Mouse (Mus musculus): ENCODE results near the gene Ear1. TPM values are rescaled to one million over a fixed set of nuclear protein-coding genes. Genes with fewer than 3 reads are reported as not detected.
"Not testable (repeated sequence)": the region's sequence is repeated elsewhere in the genome, so short reads cannot be mapped to it uniquely, and the experiment has no call there.

The Ear1 gene
- polyA plus RNA-seq, 1 experiment from 2014 or later, result 0.41 TPM

GRCm38 (mm10) chr14:43821869-43822268 is 53.4 kb downstream of the Ear1 start:
- ATAC-seq (ENCODE audit: low FRiP score, low TSS enrichment); H3K27ac ChIP-seq (replicated peaks); H3K27me3 ChIP-seq (ENCODE audit: control insufficient read depth, insufficient read depth, low read length); DNase-seq (ENCODE audit: low spot score); H3K4me3 ChIP-seq (ENCODE audit: low read depth, low read length); H3K36me3 ChIP-seq (ENCODE audit: control insufficient read depth, insufficient read depth, low read length); H3K9ac ChIP-seq (ENCODE audit: low read length); H3K4me1 ChIP-seq (replicated peaks; ENCODE audit: control insufficient read depth, insufficient read depth); H3K9me3 ChIP-seq (ENCODE audit: control insufficient read depth, low read length); H3K4me2 ChIP-seq (replicated peaks; ENCODE audit: low read depth): not testable (repeated sequence)
- 56% methylated on average over 1 of the region's 2 CpGs for WGBS

- H3K27me3 ChIP-seq (ENCODE audit: control insufficient read depth, insufficient read depth, low read length); H3K4me2 ChIP-seq (replicated peaks; ENCODE audit: low read depth); H3K9me3 ChIP-seq (ENCODE audit: control insufficient read depth, low read length); H3K9ac ChIP-seq (ENCODE audit: low read length); H3K36me3 ChIP-seq (ENCODE audit: control insufficient read depth, insufficient read depth, low read length); ATAC-seq (ENCODE audit: low FRiP score, low TSS enrichment); H3K27ac ChIP-seq (replicated peaks); H3K4me1 ChIP-seq (replicated peaks; ENCODE audit: control insufficient read depth, insufficient read depth); H3K4me3 ChIP-seq (ENCODE audit: low read depth, low read length): not testable (repeated sequence)
- peak; percentile 23 for DNase-seq (ENCODE audit: low spot score)
- 55% methylated on average over 6 of the region's 9 CpGs for WGBS
- TF ChIP-seq CTCF (IDR thresholded peaks at IDR 0.05; ENCODE audit: low read depth), result peak; percentile 64
Measured at GRCm38 (mm10) chr14:43812458-43812857, 62.9 kb downstream of the Ear1 start.

GRCm38 (mm10) chr14:43808142-43808541 is 67.2 kb downstream of the Ear1 start:
- not testable (repeated sequence) for H3K27me3 ChIP-seq (ENCODE audit: control insufficient read depth, insufficient read depth, low read length); H3K4me2 ChIP-seq (replicated peaks; ENCODE audit: low read depth); H3K36me3 ChIP-seq (ENCODE audit: control insufficient read depth, insufficient read depth, low read length); H3K9me3 ChIP-seq (ENCODE audit: control insufficient read depth, low read length); ATAC-seq (ENCODE audit: low FRiP score, low TSS enrichment); H3K27ac ChIP-seq (replicated peaks); H3K4me3 ChIP-seq (ENCODE audit: low read depth, low read length); H3K9ac ChIP-seq (ENCODE audit: low read length); H3K4me1 ChIP-seq (replicated peaks; ENCODE audit: control insufficient read depth, insufficient read depth); DNase-seq (ENCODE audit: low spot score)
- 69% methylated on average over 3 of the region's 4 CpGs for WGBS

- H3K9me3 ChIP-seq (ENCODE audit: control insufficient read depth, low read length); H3K4me3 ChIP-seq (ENCODE audit: low read depth, low read length); ATAC-seq (ENCODE audit: low FRiP score, low TSS enrichment); H3K27me3 ChIP-seq (ENCODE audit: control insufficient read depth, insufficient read depth, low read length); DNase-seq (ENCODE audit: low spot score); H3K27ac ChIP-seq (replicated peaks); H3K36me3 ChIP-seq (ENCODE audit: control insufficient read depth, insufficient read depth, low read length); H3K9ac ChIP-seq (ENCODE audit: low read length); H3K4me1 ChIP-seq (replicated peaks; ENCODE audit: control insufficient read depth, insufficient read depth); H3K4me2 ChIP-seq (replicated peaks; ENCODE audit: low read depth): not testable (repeated sequence)
- peak; percentile 54 for TF ChIP-seq CTCF (IDR thresholded peaks at IDR 0.05; ENCODE audit: low read depth)
- 15% methylated on average over 6 of the region's 7 CpGs for WGBS
Measured at GRCm38 (mm10) chr14:43804435-43804834, 70.9 kb downstream of the Ear1 start.

GRCm38 (mm10) chr14:43796905-43797470 is 78.3 kb downstream of the Ear1 start:
- H3K27ac ChIP-seq (replicated peaks); H3K36me3 ChIP-seq (ENCODE audit: control insufficient read depth, insufficient read depth, low read length); H3K4me1 ChIP-seq (replicated peaks; ENCODE audit: control insufficient read depth, insufficient read depth); ATAC-seq (ENCODE audit: low FRiP score, low TSS enrichment); H3K4me3 ChIP-seq (ENCODE audit: low read depth, low read length); H3K9ac ChIP-seq (ENCODE audit: low read length); H3K9me3 ChIP-seq (ENCODE audit: control insufficient read depth, low read length); H3K27me3 ChIP-seq (ENCODE audit: control insufficient read depth, insufficient read depth, low read length): not testable (repeated sequence)
- DNase-seq (ENCODE audit: low spot score), result peak; percentile 19
- WGBS, result 10% methylated on average over 21 of the region's 23 CpGs
- peak overlapping the region; percentile 32; the same call in 1 of the 2 replicates for H3K4me2 ChIP-seq (replicated peaks; ENCODE audit: low read depth)

- no peaks in the 10 kb centered on the region for H3K9me3 ChIP-seq (ENCODE audit: control insufficient read depth, low read length)
- no peaks in the 10 kb centered on the region for H3K27me3 ChIP-seq (ENCODE audit: control insufficient read depth, insufficient read depth, low read length)
- H3K27ac ChIP-seq (replicated peaks), result no peak overlapping the region
- no peak overlapping the region for H3K9ac ChIP-seq (ENCODE audit: low read length)
- ATAC-seq (ENCODE audit: low FRiP score, low TSS enrichment) (0 out of 2 replicates have a peak, but pooled peaks have one; percentile 26), DNase-seq (ENCODE audit: low spot score) (no peak)
- TF ChIP-seq CTCF (IDR thresholded peaks at IDR 0.05; ENCODE audit: low read depth), result no peak
- TF ChIP-seq EP300 (optimal IDR thresholded peaks at IDR 0.05), result no peak
- no peaks in the 10 kb centered on the region for H3K4me1 ChIP-seq (replicated peaks; ENCODE audit: control insufficient read depth, insufficient read depth)
- 19% methylated on average over 13 of the region's 14 CpGs for WGBS
- H3K4me3 ChIP-seq (ENCODE audit: low read depth, low read length), result no peak overlapping the region
- H3K36me3 ChIP-seq (ENCODE audit: control insufficient read depth, insufficient read depth, low read length), result no peaks in the 10 kb centered on the region
- H3K4me2 ChIP-seq (replicated peaks; ENCODE audit: low read depth), result peak overlapping the region; percentile 32; the same call in 1 of the 2 replicates
Measured at GRCm38 (mm10) chr14:43796069-43796904, 79.0 kb downstream of the Ear1 start.

GRCm38 (mm10) chr14:43793811-43794210 is 81.5 kb downstream of the Ear1 start:
- not testable (repeated sequence) for H3K4me2 ChIP-seq (replicated peaks; ENCODE audit: low read depth); H3K4me1 ChIP-seq (replicated peaks; ENCODE audit: control insufficient read depth, insufficient read depth); ATAC-seq (ENCODE audit: low FRiP score, low TSS enrichment); H3K9ac ChIP-seq (ENCODE audit: low read length); DNase-seq (ENCODE audit: low spot score); H3K36me3 ChIP-seq (ENCODE audit: control insufficient read depth, insufficient read depth, low read length); H3K4me3 ChIP-seq (ENCODE audit: low read depth, low read length); H3K27ac ChIP-seq (replicated peaks); H3K9me3 ChIP-seq (ENCODE audit: control insufficient read depth, low read length); H3K27me3 ChIP-seq (ENCODE audit: control insufficient read depth, insufficient read depth, low read length)
- WGBS, result 39% methylated on average over 5 of the region's 5 CpGs

- H3K4me2 ChIP-seq (replicated peaks; ENCODE audit: low read depth); H3K27ac ChIP-seq (replicated peaks); H3K4me3 ChIP-seq (ENCODE audit: low read depth, low read length); H3K27me3 ChIP-seq (ENCODE audit: control insufficient read depth, insufficient read depth, low read length); H3K36me3 ChIP-seq (ENCODE audit: control insufficient read depth, insufficient read depth, low read length); H3K9ac ChIP-seq (ENCODE audit: low read length); ATAC-seq (ENCODE audit: low FRiP score, low TSS enrichment); H3K4me1 ChIP-seq (replicated peaks; ENCODE audit: control insufficient read depth, insufficient read depth); DNase-seq (ENCODE audit: low spot score); H3K9me3 ChIP-seq (ENCODE audit: control insufficient read depth, low read length): not testable (repeated sequence)
- WGBS, result 94% methylated on average over 3 of the region's 3 CpGs
Measured at GRCm38 (mm10) chr14:43784645-43785044, 90.7 kb downstream of the Ear1 start, which contains the start of gene Gm8180. Gene Gm8180, minus strand, starts transcription at chr14:43784745.

Data from stomach, postnatal 0 days (tissue).